Mouse (Mus musculus) CD4-positive naive resting alpha-beta T cell, adult 76 days (primary cell): ENCODE measurements around the gene 1700034J05Rik. TPM values are rescaled to one million over a fixed set of nuclear protein-coding genes. Genes with fewer than 3 reads are reported as not detected.

Source experiments
- total RNA-seq: library from RNA; stranded (reverse); gene quantifications from one replicate; pipeline ENCODE4 v1.2.4, GENCODE M21; 2023

1700034J05Rik gene
- not detected for total RNA-seq

GRCm38 (mm10) chr6:146954258-146954657 is at the start of gene 1700034J05Rik:
Gene 1700034J05Rik (minus strand): TSS chr6:146954422.

Other genes starting within 250 kb of the 1700034J05Rik start
- gene Stk38l, start 229.4 kb downstream of the 1700034J05Rik start, total RNA-seq: 17.2 TPM
- 0.41 TPM for gene Arntl2, start 158.4 kb downstream of the 1700034J05Rik start, total RNA-seq
- gene Smco2, start 104.3 kb downstream of the 1700034J05Rik start, total RNA-seq: not detected
- 9.2 TPM for gene Ppfibp1, start 65.9 kb downstream of the 1700034J05Rik start, total RNA-seq
- gene Rep15, start 78.2 kb upstream of the 1700034J05Rik start, total RNA-seq: 0.35 TPM
- gene Mrps35, start 88.3 kb upstream of the 1700034J05Rik start, total RNA-seq: 57.7 TPM
- not detected for gene Mansc4, start 132.6 kb upstream of the 1700034J05Rik start, total RNA-seq
- gene Klhl42, start 137.0 kb upstream of the 1700034J05Rik start, total RNA-seq: 8.0 TPM